Mouse (Mus musculus): ENCODE measurements at regions not wholly inside any gene's neighbourhood (a gene's known extent, or its start where the extent isn't known, plus 50 kb on each side); places are given as distances from the start of the nearest gene placed in this dataset.
A peak's percentile ranks its signal among the peaks of the same experiment; 100 is the strongest.

DNA sequence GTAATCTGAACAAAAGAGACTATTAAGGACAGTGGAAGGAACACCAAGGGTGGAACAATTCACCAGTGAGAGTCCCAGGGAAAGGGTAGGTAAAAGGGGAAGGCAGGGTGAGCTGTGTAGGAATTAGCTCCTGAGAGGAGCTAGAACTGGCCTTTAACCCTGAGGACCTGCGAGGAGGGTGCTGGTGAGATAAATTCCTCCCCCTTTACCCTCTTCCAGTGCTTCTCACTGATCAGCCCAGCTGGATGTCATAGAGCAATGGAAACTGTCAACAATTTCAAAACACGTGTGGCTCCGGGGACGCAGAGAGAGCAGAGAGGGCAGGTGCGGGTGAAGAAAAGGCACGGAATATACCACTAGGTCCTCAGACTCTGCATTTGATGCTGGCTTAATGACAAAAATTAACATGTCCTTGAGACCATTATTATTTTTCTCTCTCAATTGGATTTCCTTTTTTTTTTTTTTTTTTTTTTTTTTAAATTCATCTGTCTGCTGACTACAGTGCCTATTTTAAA is 107.7 kb upstream of the Spats2l start:
- WGBS = 44% methylated on average over 6 of the region's 6 CpGs
- Histone ChIP-seq H3K9ac (ENCODE audit: low read length) (no peak overlapping the region), H3K27me3 (ENCODE audit: control insufficient read depth, insufficient read depth, low read depth, low read length) (no peaks in the 10 kb centered on the region)

DNA sequence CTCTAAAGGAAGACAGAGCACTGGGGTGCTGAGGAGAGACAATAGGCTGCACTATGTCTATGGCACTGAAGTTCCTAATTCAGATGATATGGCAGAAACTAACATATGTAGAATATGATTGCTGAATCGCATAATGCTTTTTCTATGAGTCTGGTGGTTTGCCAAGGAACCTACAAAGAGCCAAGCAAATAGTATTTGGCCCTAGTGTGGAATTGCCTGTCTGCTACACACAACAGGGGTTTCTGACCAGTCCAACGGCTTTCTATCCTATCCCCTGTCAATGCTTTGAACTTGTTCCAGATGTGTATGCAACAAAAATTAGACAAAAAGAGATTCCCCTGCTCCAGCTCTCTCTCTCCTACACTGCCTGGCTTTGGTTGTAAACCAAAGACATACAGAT is 100.5 kb upstream of the Spats2l start:
- Histone ChIP-seq H3K27me3 (ENCODE audit: control insufficient read depth, insufficient read depth, low read depth, low read length) (no peaks in the 10 kb centered on the region), H3K36me3 (ENCODE audit: control insufficient read depth, insufficient read depth, low read length) (no peaks in the 10 kb centered on the region), H3K9ac (ENCODE audit: low read length) (no peak overlapping the region), H3K27ac (ENCODE audit: low read length) (no peak overlapping the region), H3K4me3 (ENCODE audit: low read length) (no peak overlapping the region), H3K9me3 (ENCODE audit: control insufficient read depth, low read length) (no peaks in the 10 kb centered on the region), H3K4me2 (ENCODE audit: low read depth, low read length) (no peak overlapping the region), H3K4me1 (replicated peaks; ENCODE audit: control insufficient read depth, insufficient read depth, low read length) (no peaks in the 10 kb centered on the region; the same call in 1 of the 2 replicates)
- ATAC-seq (ENCODE audit: low read depth) = peak; percentile 61; the same call in 1 of the 2 replicates
- 45% methylated on average over 2 of the region's 2 CpGs for WGBS

More for the DNA sequence above, 107.7 kb upstream of the Spats2l start:
- no peaks in the 10 kb centered on the region for H3K4me1 ChIP-seq (replicated peaks; ENCODE audit: control insufficient read depth, insufficient read depth, low read length)
- no peaks in the 10 kb centered on the region for H3K36me3 ChIP-seq (ENCODE audit: control insufficient read depth, insufficient read depth, low read length)
- H3K4me3 ChIP-seq (ENCODE audit: low read length) = no peak overlapping the region
- no peak overlapping the region for H3K27ac ChIP-seq (ENCODE audit: low read length)
- ATAC-seq (ENCODE audit: low read depth) = no peak
- no peak overlapping the region for H3K4me2 ChIP-seq (ENCODE audit: low read depth, low read length)
- no peaks in the 10 kb centered on the region for H3K9me3 ChIP-seq (ENCODE audit: control insufficient read depth, low read length)

DNA sequence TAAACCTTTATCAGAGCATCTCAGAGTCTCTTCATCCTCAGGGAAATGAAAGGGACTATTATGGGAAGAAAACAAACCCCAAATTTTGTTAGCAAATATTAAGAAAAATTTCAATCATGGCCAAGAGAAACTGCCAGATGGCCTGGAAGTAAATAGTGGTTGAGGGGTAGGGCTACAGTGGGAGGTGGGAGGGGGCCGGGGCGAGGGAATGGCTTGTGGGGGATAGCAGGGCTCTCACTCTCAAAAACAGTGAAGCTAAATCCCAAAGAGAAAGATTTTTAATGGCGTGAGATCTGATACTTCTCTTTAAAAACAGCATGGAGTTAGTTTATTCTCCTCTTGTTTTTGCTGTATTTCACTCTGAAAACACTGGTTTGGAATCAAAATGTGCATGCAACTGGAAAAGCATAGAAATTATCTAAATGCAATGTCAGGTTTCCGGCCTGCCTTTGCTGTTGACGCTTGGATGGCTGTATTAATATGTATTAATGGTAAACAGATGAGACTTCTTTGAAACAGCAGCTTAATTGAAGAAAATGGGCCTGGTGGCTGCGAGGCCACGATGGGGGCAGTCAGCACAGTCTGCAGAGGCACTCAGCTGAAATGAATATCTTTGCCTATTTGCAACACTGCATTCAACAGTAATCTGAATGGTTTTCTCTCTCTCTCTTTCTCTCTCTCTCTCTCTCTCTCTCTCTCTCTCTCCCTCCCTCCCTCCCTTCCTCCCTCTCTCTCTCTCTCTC is 99.8 kb upstream of the Spats2l start:
- Histone ChIP-seq H3K4me1 (replicated peaks; ENCODE audit: control insufficient read depth, insufficient read depth, low read length) (no peaks in the 10 kb centered on the region; the same call in 1 of the 2 replicates), H3K4me2 (ENCODE audit: low read depth, low read length) (no peak overlapping the region), H3K27ac (ENCODE audit: low read length) (peak overlapping the region; percentile 7; the same call in 1 of the 2 replicates), H3K9me3 (ENCODE audit: control insufficient read depth, low read length) (no peaks in the 10 kb centered on the region), H3K36me3 (ENCODE audit: control insufficient read depth, insufficient read depth, low read length) (no peaks in the 10 kb centered on the region), H3K4me3 (ENCODE audit: low read length) (no peak overlapping the region), H3K27me3 (ENCODE audit: control insufficient read depth, insufficient read depth, low read depth, low read length) (no peaks in the 10 kb centered on the region), H3K9ac (ENCODE audit: low read length) (no peak overlapping the region)
- no peak for ATAC-seq (ENCODE audit: low read depth)
- 63% methylated on average over 7 of the region's 7 CpGs for WGBS

DNA sequence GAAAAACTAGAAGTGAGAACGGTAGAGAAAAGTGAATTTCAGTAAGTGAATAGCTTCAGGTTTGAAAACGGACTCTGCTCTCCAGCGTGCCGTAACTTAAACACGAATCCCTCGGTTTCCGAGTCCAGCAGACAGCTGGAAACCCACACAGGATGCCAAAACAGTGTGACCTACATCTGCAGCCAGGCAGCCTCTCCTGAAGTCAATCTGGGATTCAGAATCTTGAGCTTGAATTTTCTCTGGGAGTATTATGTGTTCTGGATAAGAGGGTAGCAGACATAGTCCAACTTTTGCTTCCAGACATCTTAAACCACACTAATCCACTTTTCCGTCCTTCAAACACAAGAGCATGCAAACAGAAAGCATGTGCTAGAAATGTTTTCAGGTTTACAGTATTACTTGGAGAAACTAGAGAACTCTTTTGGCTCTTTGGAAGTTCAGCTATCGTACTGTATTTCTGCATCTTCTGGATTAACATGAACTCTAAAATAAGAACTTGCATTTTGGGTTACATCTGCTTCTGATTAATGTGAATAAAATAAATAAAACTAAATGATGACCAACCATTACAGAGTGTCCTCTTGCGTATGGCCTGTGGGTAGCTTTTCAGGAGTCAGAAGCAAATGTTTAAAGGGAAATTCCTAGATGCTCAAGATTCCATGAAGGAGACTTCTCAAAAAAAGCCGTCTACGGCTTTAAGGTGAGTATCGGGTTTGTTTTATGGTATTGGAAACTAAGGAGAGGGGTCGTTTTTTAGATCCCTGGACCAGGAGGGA is 89.4 kb upstream of the Spats2l start:
- WGBS = 67% methylated on average over 14 of the region's 14 CpGs
- no peaks in the 10 kb centered on the region for H3K36me3 ChIP-seq (ENCODE audit: control insufficient read depth, insufficient read depth, low read length)
- H3K4me1 ChIP-seq (replicated peaks; ENCODE audit: control insufficient read depth, insufficient read depth, low read length) = no peaks in the 10 kb centered on the region
- H3K9ac ChIP-seq (ENCODE audit: low read length) = no peak overlapping the region
- no peak overlapping the region for H3K27ac ChIP-seq (ENCODE audit: low read length)
- H3K9me3 ChIP-seq (ENCODE audit: control insufficient read depth, low read length) = no peaks in the 10 kb centered on the region
- H3K27me3 ChIP-seq (ENCODE audit: control insufficient read depth, insufficient read depth, low read depth, low read length) = no peaks in the 10 kb centered on the region
- no peak overlapping the region for H3K4me3 ChIP-seq (ENCODE audit: low read length)
- ATAC-seq (ENCODE audit: low read depth) = no peak
- no peak overlapping the region for H3K4me2 ChIP-seq (ENCODE audit: low read depth, low read length)

DNA sequence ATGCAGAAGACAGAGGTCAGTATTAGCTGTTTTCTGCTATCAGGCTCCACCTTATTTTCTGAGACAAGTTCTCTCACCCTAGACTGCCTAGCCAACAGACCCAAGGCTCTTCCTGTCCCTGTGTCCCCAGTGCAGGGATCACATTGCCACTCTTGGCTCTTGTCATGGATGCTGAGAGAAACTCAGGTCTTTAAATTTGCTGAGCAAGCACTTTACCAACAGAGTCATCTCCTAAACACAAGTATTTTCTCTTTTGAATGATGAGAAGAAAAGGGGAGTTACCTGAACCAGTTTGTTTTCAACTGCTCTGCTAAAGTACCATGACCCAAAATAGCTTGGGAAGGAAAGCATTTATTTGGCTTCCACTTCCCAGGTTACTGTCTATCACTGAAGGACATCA is 84.7 kb upstream of the Spats2l start:
- no peak overlapping the region for H3K4me3 ChIP-seq (ENCODE audit: low read length)
- no peak overlapping the region for H3K4me2 ChIP-seq (ENCODE audit: low read depth, low read length)
- H3K9me3 ChIP-seq (ENCODE audit: control insufficient read depth, low read length) = no peaks in the 10 kb centered on the region
- no peaks in the 10 kb centered on the region for H3K27me3 ChIP-seq (ENCODE audit: control insufficient read depth, insufficient read depth, low read depth, low read length)
- no peaks in the 10 kb centered on the region for H3K4me1 ChIP-seq (replicated peaks; ENCODE audit: control insufficient read depth, insufficient read depth, low read length)
- H3K9ac ChIP-seq (ENCODE audit: low read length) = no peak overlapping the region
- H3K36me3 ChIP-seq (ENCODE audit: control insufficient read depth, insufficient read depth, low read length) = no peaks in the 10 kb centered on the region
- H3K27ac ChIP-seq (ENCODE audit: low read length) = no peak overlapping the region
- no peak for ATAC-seq (ENCODE audit: low read depth)

DNA sequence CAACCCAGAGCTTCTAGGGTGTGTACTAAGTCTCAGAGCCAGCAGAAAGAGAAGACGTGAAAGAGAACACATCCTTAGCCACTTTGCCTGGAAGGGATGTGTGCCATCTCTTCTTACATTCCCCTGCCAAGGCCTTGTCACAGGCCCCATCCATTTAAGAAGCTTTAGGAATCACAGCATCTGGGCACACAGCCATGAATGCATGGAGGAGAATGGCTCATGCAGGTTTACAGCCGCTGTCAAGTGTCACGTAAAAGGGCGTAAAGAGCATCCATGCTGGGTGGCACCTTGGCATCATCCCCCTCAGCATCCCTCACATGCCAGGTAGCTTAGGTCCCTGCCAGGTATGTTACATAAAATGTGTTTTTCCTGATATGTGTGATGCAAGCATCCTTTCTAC is 66.1 kb upstream of the Spats2l start:
- ATAC-seq (ENCODE audit: low read depth) = no peak
- WGBS = 67% methylated on average over 4 of the region's 4 CpGs
- no peak overlapping the region for H3K4me2 ChIP-seq (ENCODE audit: low read depth, low read length)
- H3K4me1 ChIP-seq (replicated peaks; ENCODE audit: control insufficient read depth, insufficient read depth, low read length) = no peaks in the 10 kb centered on the region
- H3K27me3 ChIP-seq (ENCODE audit: control insufficient read depth, insufficient read depth, low read depth, low read length) = no peaks in the 10 kb centered on the region
- no peak overlapping the region for H3K27ac ChIP-seq (ENCODE audit: low read length)
- H3K4me3 ChIP-seq (ENCODE audit: low read length) = no peak overlapping the region
- H3K9ac ChIP-seq (ENCODE audit: low read length) = no peak overlapping the region
- no peaks in the 10 kb centered on the region for H3K36me3 ChIP-seq (ENCODE audit: control insufficient read depth, insufficient read depth, low read length)
- H3K9me3 ChIP-seq (ENCODE audit: control insufficient read depth, low read length) = no peaks in the 10 kb centered on the region

DNA sequence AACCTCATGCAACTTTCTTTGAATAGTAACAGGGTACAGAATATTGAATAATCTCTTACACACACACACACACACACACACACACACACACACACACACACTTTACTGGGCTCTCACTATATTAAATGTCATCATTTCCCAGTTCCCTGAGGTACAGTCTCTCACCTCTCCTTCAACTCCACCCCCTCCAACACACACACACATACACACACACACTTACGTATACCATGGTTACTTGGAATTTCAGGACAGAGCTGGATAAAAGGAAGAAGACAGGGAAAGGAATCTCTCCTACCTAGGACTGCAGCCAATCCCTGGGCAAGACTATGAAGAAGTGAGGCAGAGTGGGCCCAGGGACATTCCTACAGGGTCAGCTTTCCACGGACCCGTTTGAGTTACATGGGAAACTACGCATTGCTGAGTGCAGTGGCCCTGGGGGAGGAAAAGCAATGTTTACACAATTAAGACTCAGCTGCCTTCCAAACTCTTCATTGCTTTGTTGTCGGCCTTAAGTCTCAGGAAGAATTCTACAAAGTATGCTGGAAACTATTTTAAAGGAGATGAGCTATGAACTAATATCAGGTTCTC is 61.0 kb upstream of the Spats2l start:
- H3K27me3 ChIP-seq (ENCODE audit: control insufficient read depth, insufficient read depth, low read depth, low read length) = no peaks in the 10 kb centered on the region
- H3K4me2 ChIP-seq (ENCODE audit: low read depth, low read length) = no peak overlapping the region
- WGBS = 29% methylated on average over 5 of the region's 5 CpGs

DNA sequence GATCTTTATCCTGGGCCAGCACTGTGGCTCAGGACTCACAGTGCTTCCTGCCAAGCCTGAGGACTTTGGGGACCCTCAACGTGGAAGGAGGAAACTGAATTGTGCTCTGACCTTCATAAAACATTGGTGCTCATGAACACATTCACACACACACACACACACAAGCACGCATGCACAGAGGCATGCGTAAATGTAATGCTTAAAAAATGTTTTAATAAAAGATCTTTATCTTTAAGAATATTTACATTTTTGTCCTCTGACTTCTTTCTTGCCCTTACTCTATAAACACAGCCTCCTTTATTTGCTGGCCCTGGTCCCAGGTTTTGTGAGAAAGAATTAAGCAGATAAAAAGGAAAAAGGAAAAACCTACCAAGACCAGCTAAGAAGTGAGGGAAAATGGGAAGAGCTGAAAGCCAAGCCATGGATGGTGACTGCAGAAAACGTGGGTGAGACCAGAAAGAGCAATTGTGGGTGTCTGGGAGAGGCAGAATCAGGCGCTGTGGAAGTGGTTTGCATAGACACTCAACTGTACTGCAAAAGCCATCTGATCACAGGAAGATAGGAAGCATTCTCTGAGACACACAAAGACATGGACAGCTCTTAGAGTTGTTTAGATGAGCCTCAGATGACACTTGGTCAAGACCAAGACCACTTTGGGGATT is 56.7 kb upstream of the Spats2l start:
- H3K36me3 ChIP-seq (ENCODE audit: control insufficient read depth, insufficient read depth, low read length) = no peaks in the 10 kb centered on the region
- H3K27ac ChIP-seq (ENCODE audit: low read length) = peak overlapping the region; percentile 82
- 11% methylated on average over 5 of the region's 5 CpGs for WGBS
- no peaks in the 10 kb centered on the region for H3K27me3 ChIP-seq (ENCODE audit: control insufficient read depth, insufficient read depth, low read depth, low read length)
- ATAC-seq (ENCODE audit: low read depth) = peak; percentile 90
- no peak overlapping the region for H3K4me3 ChIP-seq (ENCODE audit: low read length)
- no peak overlapping the region for H3K4me2 ChIP-seq (ENCODE audit: low read depth, low read length)
- peaks cover 16% of the 10 kb centered on the region for H3K4me1 ChIP-seq (replicated peaks; ENCODE audit: control insufficient read depth, insufficient read depth, low read length)
- no peaks in the 10 kb centered on the region for H3K9me3 ChIP-seq (ENCODE audit: control insufficient read depth, low read length)
- no peak overlapping the region for H3K9ac ChIP-seq (ENCODE audit: low read length)

More for the DNA sequence above, 61.0 kb upstream of the Spats2l start:
- Histone ChIP-seq H3K27ac (ENCODE audit: low read length) (no peak overlapping the region), H3K36me3 (ENCODE audit: control insufficient read depth, insufficient read depth, low read length) (no peaks in the 10 kb centered on the region), H3K9me3 (ENCODE audit: control insufficient read depth, low read length) (no peaks in the 10 kb centered on the region), H3K4me1 (replicated peaks; ENCODE audit: control insufficient read depth, insufficient read depth, low read length) (peaks cover 16% of the 10 kb centered on the region), H3K4me3 (ENCODE audit: low read length) (no peak overlapping the region), H3K9ac (ENCODE audit: low read length) (no peak overlapping the region)
- no peak for ATAC-seq (ENCODE audit: low read depth)

DNA sequence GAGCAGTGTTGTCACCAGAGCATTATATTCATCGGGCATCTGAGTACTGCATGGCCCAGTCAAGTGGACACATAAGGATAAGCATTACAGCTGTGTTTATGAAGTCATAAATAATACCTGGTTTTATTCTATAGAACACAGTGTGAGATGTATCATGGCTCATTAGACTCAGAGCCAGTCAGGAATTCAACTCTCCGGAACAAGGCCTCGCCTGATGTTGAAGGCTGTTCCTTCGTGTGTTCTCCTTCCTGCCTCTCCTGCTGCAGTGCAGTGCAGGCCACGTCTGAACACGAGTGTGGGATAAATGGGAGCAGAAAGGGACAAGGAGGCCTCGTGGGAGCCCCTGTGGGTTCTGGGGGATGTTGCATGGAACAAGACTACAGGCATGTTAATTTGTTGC is 55.6 kb upstream of the Spats2l start:
- H3K4me1 ChIP-seq (replicated peaks; ENCODE audit: control insufficient read depth, insufficient read depth, low read length) = peaks cover 12% of the 10 kb centered on the region
- no peak overlapping the region for H3K9ac ChIP-seq (ENCODE audit: low read length)
- no peaks in the 10 kb centered on the region for H3K36me3 ChIP-seq (ENCODE audit: control insufficient read depth, insufficient read depth, low read length)
- no peak for ATAC-seq (ENCODE audit: low read depth)
- H3K9me3 ChIP-seq (ENCODE audit: control insufficient read depth, low read length) = no peaks in the 10 kb centered on the region
- H3K27me3 ChIP-seq (ENCODE audit: control insufficient read depth, insufficient read depth, low read depth, low read length) = no peaks in the 10 kb centered on the region
- H3K4me2 ChIP-seq (ENCODE audit: low read depth, low read length) = no peak overlapping the region
- H3K27ac ChIP-seq (ENCODE audit: low read length) = no peak overlapping the region
- WGBS = 71% methylated on average over 7 of the region's 7 CpGs
- no peak overlapping the region for H3K4me3 ChIP-seq (ENCODE audit: low read length)
